Mouse (Mus musculus) cortical plate, adult 2 months (tissue): ENCODE measurements at regions not wholly inside any gene's neighbourhood (a gene's known extent, or its start where the extent isn't known, plus 50 kb on each side); places are given as distances from the start of the nearest gene placed in this dataset.

Experiments
- CTCF ChIP-seq: fragments of 200-500 bp; IDR thresholded peaks from 2 replicates; pipeline ENCODE4 v1.5.1; 2011; ENCODE audit warnings: mild to moderate bottlenecking, control low read depth, low read length; ENCODE audit not compliant: insufficient read depth; ENCODE audit errors: extremely low read depth
- POLR2A ChIP-seq: fragments of 200-500 bp; IDR thresholded peaks from 2 replicates; pipeline ENCODE4 v1.6.1; 2011; ENCODE audit warnings: mild to moderate bottlenecking, low read length, control low read depth; ENCODE audit not compliant: insufficient read depth; ENCODE audit errors: extremely low read depth

DNA sequence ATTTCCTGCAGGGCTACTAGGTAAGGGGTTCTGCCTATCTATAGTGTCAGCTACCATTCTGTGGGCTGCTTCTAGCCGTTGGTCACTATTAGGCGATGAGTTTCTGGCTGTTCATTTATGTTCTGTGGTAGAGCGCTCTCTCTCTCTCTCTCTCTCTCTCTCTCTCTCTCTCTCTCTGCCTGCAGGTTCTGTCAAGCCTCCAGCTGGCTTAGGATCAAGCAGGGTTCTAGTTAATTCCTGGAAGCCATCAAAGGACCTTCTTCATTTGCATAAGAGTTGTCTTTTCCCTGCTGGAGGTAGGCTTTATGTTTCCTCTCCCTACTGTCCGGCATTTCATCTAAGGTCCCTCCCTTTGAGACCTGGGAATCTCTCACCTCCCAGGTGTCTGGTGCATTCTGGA is 98.6 kb upstream of the Ttc29 start:
- TF ChIP-seq CTCF: no peak
- no peak for TF ChIP-seq POLR2A
